Mouse (Mus musculus) lung, postnatal 0 days (tissue): ENCODE data around the gene Polk.

Experiments
- CTCF ChIP-seq: IDR thresholded peaks from 2 replicates; pipeline ENCODE4 v1.5.1; 2016; ENCODE audit warnings: antibody characterized with exemption, mild to moderate bottlenecking
- EP300 ChIP-seq: IDR thresholded peaks from 2 replicates; pipeline ENCODE4 v1.6.1; 2016; ENCODE audit warnings: antibody characterized with exemption, mild to moderate bottlenecking, control low read depth

DNA sequence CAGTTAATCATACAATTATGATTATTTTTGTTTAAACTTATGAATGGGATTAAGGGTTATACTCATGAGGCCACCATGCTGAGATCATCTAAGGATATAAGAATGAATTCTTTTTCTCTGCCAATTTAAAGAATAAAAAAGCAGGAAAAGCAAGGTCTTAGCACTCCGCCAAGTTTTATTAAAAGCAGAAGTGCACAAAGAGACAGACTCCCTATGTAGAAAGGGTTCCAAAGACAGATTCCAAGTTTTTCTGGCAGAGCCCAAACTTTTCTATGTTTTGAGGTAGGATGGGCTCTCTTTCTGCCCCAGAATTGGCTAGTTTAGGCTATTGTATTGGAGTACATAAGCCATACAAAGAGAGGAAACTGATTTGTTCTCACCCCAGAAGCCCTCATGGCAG, 37.6 kb upstream of the Polk start:
- TF ChIP-seq CTCF = no peak
- no peak for TF ChIP-seq EP300
